Mouse (Mus musculus) heart, embryonic 15.5 days (tissue): ENCODE measurements at regions not wholly inside any gene's neighbourhood (a gene's known extent, or its start where the extent isn't known, plus 50 kb on each side); places are given as distances from the start of the nearest gene placed in this dataset.

ENCODE experiments used
- ATAC-seq: fragments of 200-750 bp; cut with Nextera tagmentation; replicated peaks from 2 replicates; pipeline ENCODE4 v1.8.0; 2017; ENCODE audit warnings: low read depth, moderate TSS enrichment; ENCODE audit not compliant: insufficient number of reproducible peaks, insufficient read depth, low FRiP score
- H3K27ac ChIP-seq: fragments of 300-500 bp; sonication (generic); 2 replicates; pipeline ENCODE4 v1.5.1; 2015; ENCODE audit warnings: mild to moderate bottlenecking, inconsistent platforms
- H3K27me3 ChIP-seq: fragments of 300-500 bp; sonication (generic); 2 replicates; pipeline ENCODE4 v1.6.1; 2015; ENCODE audit warnings: inconsistent platforms
- H3K36me3 ChIP-seq: fragments of 300-500 bp; sonication (generic); 2 replicates; pipeline ENCODE4 v1.6.1; 2015; ENCODE audit warnings: mild to moderate bottlenecking, inconsistent platforms
- H3K4me1 ChIP-seq: fragments of 300-500 bp; sonication (generic); replicated peaks from 2 replicates; pipeline ENCODE4 v1.6.1; 2015; ENCODE audit warnings: inconsistent platforms
- H3K4me2 ChIP-seq: fragments of 300-500 bp; sonication (generic); 2 replicates; pipeline ENCODE4 v1.6.1; 2015; ENCODE audit warnings: inconsistent platforms, mild to moderate bottlenecking, moderate library complexity
- H3K4me3 ChIP-seq: fragments of 300-500 bp; sonication (generic); 2 replicates; pipeline ENCODE4 v1.5.1; 2015; ENCODE audit warnings: mild to moderate bottlenecking, inconsistent platforms
- H3K9ac ChIP-seq: fragments of 300-500 bp; sonication (generic); 2 replicates; pipeline ENCODE4 v1.6.1; 2015; ENCODE audit warnings: mild to moderate bottlenecking, inconsistent platforms
- H3K9me3 ChIP-seq: fragments of 300-500 bp; sonication (generic); replicated peaks from 2 replicates; pipeline ENCODE4 v1.6.1; 2016; ENCODE audit warnings: inconsistent platforms
- WGBS: fragments of 180-500 bp; shearing (Covaris S2); methylation state at CpG from one replicate; pipeline ENCODE4 v1.1.7; 2015; ENCODE audit warnings: mixed read lengths; 5-methylcytosine and 5-hydroxymethylcytosine counted together

DNA sequence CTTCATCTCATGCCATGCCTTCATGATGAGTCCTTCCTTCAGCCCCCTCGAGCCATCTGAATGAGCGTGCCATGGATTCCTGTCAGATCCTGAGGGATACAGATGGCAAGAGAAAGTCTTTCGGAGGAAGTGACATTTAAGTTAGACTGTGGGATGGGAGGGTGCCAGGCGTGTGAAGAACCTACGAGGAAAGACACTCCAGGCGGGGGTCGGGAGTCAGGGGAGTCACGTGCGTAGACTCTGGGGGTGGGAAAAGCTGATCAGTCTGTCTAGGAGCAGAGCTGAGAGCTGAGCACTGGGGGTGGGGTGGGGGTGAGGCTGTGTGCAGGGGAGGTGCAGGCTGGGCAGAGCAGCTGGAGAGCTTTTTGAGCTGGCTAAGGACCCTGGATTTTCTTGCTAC is 152.0 kb upstream of the Gjb5 start:
- Histone ChIP-seq H3K36me3 (no peaks in the 10 kb centered on the region), H3K9me3 (no peaks in the 10 kb centered on the region), H3K4me3 (no peak overlapping the region), H3K4me1 (no peaks in the 10 kb centered on the region), H3K4me2 (no peak overlapping the region), H3K9ac (no peak overlapping the region), H3K27me3 (no peaks in the 10 kb centered on the region), H3K27ac (no peak overlapping the region)
- 62% methylated on average over 9 of the region's 9 CpGs for WGBS
- ATAC-seq: no peak

DNA sequence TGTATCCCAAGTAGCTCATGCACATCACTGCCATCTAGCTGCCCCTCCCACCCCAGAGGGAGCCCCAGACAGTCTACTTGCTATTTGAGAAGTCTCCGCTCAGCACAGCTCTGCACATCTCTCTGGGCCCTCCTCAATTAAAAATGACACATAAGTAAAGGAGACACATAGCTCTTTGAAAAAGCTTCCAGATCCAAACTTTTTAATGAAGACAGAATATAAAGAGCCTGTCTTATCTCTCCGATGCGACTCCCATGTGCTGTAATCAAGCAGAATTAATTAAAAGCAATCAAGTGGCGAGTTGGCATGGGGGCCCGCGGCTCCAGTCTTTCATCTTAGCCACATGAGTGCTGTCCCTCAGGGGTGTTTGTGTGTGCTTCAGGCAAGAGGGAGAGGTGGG is 144.6 kb upstream of the Gjb5 start:
- no peak for ATAC-seq
- Histone ChIP-seq H3K4me3 (no peak overlapping the region), H3K4me1 (no peaks in the 10 kb centered on the region), H3K27me3 (0 out of 2 replicates have a peak, but pooled peaks cover 5% of the 10 kb centered on the region), H3K36me3 (no peaks in the 10 kb centered on the region), H3K9me3 (no peaks in the 10 kb centered on the region), H3K9ac (no peak overlapping the region), H3K4me2 (no peak overlapping the region), H3K27ac (no peak overlapping the region)
- 76% methylated on average over 6 of the region's 6 CpGs for WGBS

DNA sequence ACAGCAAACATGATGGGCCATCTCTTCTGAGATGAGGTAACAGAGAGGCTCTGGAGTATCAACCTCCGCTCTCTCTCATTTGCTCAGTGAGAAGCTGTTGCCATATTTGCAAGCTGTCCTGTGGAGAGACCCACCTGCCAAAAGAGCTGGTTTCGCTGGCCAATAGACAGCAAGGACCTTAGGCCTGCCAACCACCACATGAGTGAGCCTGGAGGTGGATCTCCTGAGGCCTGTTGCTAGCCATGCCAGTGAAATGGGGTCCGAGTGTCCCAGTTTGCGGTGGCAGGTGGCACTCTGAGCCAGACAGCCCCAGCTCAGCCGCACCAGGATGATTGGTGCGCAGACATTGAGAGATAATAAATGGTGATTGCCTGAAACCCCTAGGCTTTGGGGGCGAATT is 143.9 kb upstream of the Gjb5 start:
- no peak for ATAC-seq
- Histone ChIP-seq H3K27ac (no peak overlapping the region), H3K4me1 (no peaks in the 10 kb centered on the region), H3K27me3 (0 out of 2 replicates have a peak, but pooled peaks cover 5% of the 10 kb centered on the region), H3K4me2 (no peak overlapping the region), H3K36me3 (no peaks in the 10 kb centered on the region), H3K4me3 (no peak overlapping the region), H3K9ac (no peak overlapping the region), H3K9me3 (no peaks in the 10 kb centered on the region)
- WGBS: 78% methylated on average over 7 of the region's 7 CpGs

DNA sequence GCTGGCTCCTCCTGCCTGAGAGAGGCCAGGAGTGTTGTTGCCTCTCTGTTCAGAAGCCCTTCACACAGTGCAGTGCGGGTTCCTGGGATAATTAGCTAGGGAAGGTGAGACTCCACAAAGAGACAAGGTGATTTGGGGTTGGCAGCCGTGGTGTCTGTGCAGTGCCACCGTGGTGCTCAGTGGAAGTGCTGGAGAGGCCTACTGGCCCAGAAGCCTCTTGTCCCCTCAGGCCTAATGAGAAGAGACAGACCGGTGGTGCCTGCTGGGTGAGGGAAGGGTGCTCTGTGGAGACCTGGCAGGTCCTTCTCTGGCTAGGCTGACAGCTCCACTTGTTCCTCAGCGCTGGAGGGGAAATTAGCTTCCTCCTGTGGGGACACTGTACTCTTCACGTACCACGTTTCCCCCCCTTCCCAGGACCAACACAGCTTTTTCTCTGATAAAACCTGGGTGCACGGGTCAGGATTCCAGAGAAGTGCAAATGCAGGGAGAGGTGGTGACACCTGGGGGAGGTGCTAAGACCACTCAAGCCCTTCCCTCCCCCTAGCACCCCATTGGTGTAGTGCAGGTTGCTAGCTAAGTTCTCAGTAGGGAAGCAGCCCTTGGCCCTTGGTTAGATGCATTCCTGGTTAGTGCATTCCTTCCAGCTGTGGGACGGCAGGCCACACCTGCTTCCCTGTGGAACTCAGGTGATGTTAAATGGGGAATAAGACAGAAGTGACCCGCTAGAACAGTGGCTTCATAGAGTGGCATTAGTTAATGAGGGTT is 129.2 kb upstream of the Gjb5 start:
- Histone ChIP-seq H3K9ac (no peak overlapping the region), H3K4me2 (no peak overlapping the region), H3K36me3 (no peaks in the 10 kb centered on the region), H3K4me3 (no peak overlapping the region), H3K4me1 (no peaks in the 10 kb centered on the region), H3K27ac (no peak overlapping the region), H3K9me3 (no peaks in the 10 kb centered on the region), H3K27me3 (no peaks in the 10 kb centered on the region)
- WGBS: 27% methylated on average over 10 of the region's 10 CpGs
- ATAC-seq: no peak

DNA sequence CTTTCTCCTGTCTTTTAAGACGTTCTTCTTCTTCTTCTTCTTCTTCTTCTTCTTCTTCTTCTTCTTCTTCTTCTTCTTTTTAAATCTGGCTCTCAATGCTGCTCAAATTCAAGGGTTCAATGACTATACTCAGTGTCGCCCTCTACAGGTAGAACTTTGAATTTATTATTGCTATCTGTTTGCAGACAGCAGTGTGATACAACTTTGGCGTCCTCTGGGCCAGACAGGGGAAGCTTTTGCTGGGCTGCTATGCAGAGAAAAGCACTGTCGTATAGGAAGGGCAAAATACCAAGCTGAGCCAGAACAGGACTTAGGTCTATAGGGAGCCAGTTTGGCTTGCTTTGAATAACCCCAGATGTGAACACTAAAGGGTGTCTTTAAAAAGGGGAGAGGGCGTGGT is 127.3 kb upstream of the Gjb5 start:
- no peak for ATAC-seq
- H3K9ac ChIP-seq: no peak overlapping the region
- H3K27me3 ChIP-seq: no peaks in the 10 kb centered on the region
- H3K27ac ChIP-seq: no peak overlapping the region
- H3K36me3 ChIP-seq: no peaks in the 10 kb centered on the region
- no peak overlapping the region for H3K4me2 ChIP-seq
- no peaks in the 10 kb centered on the region for H3K9me3 ChIP-seq
- 68% methylated on average over 5 of the region's 5 CpGs for WGBS
- no peak overlapping the region for H3K4me3 ChIP-seq
- H3K4me1 ChIP-seq: no peaks in the 10 kb centered on the region

DNA sequence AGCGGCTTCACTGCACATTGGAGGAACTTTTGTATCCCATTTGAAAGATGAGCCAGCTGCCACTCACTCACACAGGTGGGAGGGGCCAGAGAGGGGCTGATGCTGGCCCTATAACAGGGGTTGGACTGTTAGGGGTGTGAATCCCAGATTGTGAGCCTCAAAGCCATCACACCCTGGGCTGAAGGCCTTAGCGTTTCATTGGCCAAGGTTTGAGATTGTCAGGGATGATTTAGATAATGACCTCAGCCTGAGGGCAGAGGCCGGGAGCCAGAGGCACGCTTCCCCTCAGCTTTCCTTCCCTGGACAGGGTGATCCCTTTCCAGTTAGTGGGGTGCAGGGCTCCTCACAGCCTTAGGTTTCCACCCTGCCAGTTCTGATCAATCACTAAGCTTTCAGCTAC is 124.5 kb upstream of the Gjb5 start:
- H3K9ac ChIP-seq: no peak overlapping the region
- H3K27ac ChIP-seq: no peak overlapping the region
- 40% methylated on average over 4 of the region's 4 CpGs for WGBS
- no peak overlapping the region for H3K4me2 ChIP-seq
- no peak overlapping the region for H3K4me3 ChIP-seq
- H3K36me3 ChIP-seq: no peaks in the 10 kb centered on the region
- no peaks in the 10 kb centered on the region for H3K4me1 ChIP-seq
- no peak for ATAC-seq
- no peaks in the 10 kb centered on the region for H3K27me3 ChIP-seq
- H3K9me3 ChIP-seq: no peaks in the 10 kb centered on the region

DNA sequence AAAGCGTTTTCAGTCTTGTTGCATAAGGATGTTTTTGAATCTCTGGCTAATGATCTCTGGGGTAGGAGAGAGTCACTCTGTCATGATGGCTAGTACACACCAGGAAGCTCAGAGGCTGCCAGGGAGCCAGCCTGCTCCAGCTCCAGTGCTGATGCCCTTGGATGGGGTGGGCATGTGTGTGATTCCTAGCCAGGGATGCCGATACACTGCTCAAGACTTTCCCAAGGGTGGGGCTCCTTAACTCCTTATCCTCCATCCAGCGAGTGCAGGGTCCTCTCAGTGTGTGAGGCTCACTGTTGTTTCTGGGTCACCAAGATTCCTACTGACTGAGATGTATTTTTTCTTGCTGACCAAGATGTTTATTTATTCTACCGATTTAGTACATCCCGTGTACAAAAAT is 122.4 kb upstream of the Gjb5 start:
- no peak for ATAC-seq
- Histone ChIP-seq H3K9me3 (no peaks in the 10 kb centered on the region), H3K4me2 (no peak overlapping the region), H3K4me3 (no peak overlapping the region), H3K27me3 (no peaks in the 10 kb centered on the region), H3K9ac (no peak overlapping the region), H3K36me3 (no peaks in the 10 kb centered on the region), H3K27ac (no peak overlapping the region), H3K4me1 (no peaks in the 10 kb centered on the region)
- WGBS: 64% methylated on average over 5 of the region's 5 CpGs

DNA sequence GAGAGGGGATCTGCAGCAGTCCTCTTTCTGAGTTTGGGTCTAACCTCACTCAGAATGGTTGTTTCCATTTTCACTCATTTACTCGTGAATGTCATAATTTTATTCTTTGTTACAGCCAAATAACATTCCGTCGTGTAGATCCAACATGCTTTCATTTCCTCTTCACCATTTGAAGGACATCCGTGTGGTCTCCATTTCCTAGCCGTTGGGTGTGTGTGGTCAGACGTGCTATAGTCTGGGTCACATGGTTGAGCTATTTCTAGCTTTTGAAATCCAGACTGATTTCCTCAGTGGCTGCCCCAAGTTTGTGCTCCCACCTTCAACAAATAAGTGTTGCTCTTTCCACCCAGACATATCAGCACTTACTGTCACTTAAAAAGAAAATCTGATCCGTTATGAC is 111.9 kb upstream of the Gjb5 start:
- Histone ChIP-seq H3K9me3 (no peaks in the 10 kb centered on the region), H3K4me1 (no peaks in the 10 kb centered on the region), H3K4me3 (no peak overlapping the region), H3K9ac (no peak overlapping the region), H3K27ac (no peak overlapping the region), H3K36me3 (no peaks in the 10 kb centered on the region), H3K4me2 (no peak overlapping the region), H3K27me3 (no peaks in the 10 kb centered on the region)
- no peak for ATAC-seq
- 67% methylated on average over 7 of the region's 7 CpGs for WGBS

DNA sequence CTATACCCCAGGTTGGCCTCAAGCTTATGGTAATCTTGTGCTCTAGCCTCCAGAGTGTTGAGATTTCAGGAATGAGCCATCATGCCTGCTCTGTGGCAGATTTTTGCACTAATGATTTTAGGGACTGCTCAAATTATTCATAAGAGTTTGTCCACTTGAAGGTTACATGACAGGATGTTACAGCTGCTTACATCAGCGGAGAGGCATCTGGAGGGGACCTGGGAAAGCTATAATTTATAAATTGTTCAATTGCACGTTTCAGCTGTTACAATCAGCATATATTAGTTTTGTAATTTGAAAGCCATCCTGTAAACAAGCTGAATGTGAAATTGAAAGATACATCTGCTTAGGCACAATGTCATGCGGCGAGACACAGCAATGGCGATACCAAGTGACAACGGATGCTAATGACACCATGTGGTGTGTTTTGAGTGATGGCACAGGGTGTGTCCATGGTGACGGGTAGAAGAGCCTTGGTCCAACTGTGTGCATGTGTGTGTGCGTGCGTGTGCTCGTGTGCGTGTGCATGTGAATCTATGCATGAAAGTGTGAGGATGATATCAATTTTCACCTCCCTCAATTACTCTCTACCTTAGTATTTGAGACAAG is 96.6 kb upstream of the Gjb5 start:
- Histone ChIP-seq H3K27ac (no peak overlapping the region), H3K4me1 (no peaks in the 10 kb centered on the region), H3K27me3 (no peaks in the 10 kb centered on the region), H3K36me3 (no peaks in the 10 kb centered on the region), H3K4me3 (no peak overlapping the region), H3K9me3 (no peaks in the 10 kb centered on the region), H3K9ac (no peak overlapping the region), H3K4me2 (no peak overlapping the region)
- whole genome bisulfite sequencing: 85% methylated on average over 11 of the region's 11 CpGs
- ATAC-seq: no peak

DNA sequence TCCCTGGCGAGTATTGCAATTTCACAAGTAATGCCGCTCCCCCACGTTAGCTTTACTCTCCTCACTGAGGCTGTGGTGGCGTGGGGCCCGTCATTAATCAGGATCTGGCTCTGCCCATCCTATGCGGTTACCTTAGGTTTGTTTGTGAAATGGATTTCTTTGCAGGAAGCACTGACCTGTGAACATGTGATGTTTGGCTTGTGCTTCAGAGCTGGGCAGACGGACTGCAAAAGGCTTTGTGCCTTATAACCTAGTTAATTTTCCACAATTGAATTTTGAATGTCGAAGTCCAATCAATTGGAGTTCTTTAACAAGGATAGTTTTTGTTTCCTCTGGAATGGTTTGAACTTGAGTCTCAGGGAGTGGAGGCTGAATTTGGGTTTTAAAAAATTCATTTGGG is 94.1 kb upstream of the Gjb5 start:
- Histone ChIP-seq H3K9ac (no peak overlapping the region), H3K4me3 (no peak overlapping the region), H3K9me3 (no peaks in the 10 kb centered on the region), H3K27me3 (no peaks in the 10 kb centered on the region), H3K27ac (no peak overlapping the region), H3K4me1 (no peaks in the 10 kb centered on the region), H3K36me3 (no peaks in the 10 kb centered on the region), H3K4me2 (no peak overlapping the region)
- no peak for ATAC-seq
- 67% methylated on average over 8 of the region's 8 CpGs for WGBS

DNA sequence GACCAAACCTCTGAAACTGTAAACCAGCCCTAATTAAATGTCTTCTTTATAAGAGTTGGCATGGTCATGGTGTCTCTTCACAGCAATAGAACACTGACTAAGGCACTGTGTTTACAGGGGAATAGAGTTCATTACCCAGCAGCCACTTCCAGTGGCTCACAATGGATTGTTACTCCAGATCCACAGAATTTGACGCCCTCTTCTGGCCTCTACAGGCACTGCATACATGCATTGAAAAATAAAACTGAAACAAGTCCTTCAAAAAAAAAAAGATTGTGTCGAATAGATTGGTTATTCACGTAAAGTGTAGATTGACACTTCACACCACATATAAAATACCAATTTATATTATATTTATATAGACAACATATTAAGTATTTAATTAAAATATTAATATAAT is 87.3 kb upstream of the Gjb5 start:
- 64% methylated on average over 3 of the region's 3 CpGs for WGBS
- H3K4me2 ChIP-seq: no peak overlapping the region
- no peak overlapping the region for H3K9ac ChIP-seq
- no peaks in the 10 kb centered on the region for H3K9me3 ChIP-seq
- H3K27me3 ChIP-seq: no peaks in the 10 kb centered on the region
- no peaks in the 10 kb centered on the region for H3K4me1 ChIP-seq
- no peak for ATAC-seq
- no peak overlapping the region for H3K27ac ChIP-seq
- H3K36me3 ChIP-seq: no peaks in the 10 kb centered on the region
- no peak overlapping the region for H3K4me3 ChIP-seq

DNA sequence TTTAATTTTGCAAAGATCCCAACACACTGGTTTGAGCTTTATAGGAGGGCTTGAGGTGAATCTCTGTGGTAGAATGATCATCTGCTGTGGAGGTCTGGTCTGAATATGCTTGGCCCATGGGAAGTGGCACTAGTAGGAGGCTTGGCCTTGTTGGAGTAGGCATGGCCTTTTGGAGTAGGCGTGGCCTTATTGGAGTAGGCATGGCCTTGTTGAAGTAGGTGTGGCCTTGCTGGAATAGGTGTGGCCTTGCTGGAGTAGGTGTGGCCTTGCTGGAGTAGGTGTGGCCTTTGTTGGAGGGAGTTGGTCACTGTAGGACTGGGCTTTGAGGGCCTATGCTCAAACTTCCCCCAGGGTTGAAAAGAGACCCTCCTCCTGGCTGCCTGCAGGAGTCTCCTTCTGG is 86.1 kb upstream of the Gjb5 start:
- Histone ChIP-seq H3K4me3 (no peak overlapping the region), H3K4me2 (no peak overlapping the region), H3K27ac (no peak overlapping the region), H3K36me3 (no peaks in the 10 kb centered on the region), H3K4me1 (no peaks in the 10 kb centered on the region), H3K9me3 (no peaks in the 10 kb centered on the region), H3K9ac (no peak overlapping the region), H3K27me3 (peaks cover 3% of the 10 kb centered on the region; the same call in 1 of the 2 replicates)
- WGBS: 72% methylated on average over 1 of the region's 1 CpGs
- ATAC-seq: no peak
